Mouse (Mus musculus) neural tube, embryonic 14.5 days (tissue): Measurements from ENCODE around the gene Slc1a2. TPM values are rescaled to one million over a fixed set of nuclear protein-coding genes. Genes with fewer than 3 reads are reported as not detected.

Experiments used
- ATAC-seq: fragments of 200-750 bp; cut with Nextera tagmentation; 2 replicates; pipeline ENCODE4 v1.8.0; 2017; ENCODE audit warnings: low read depth, mild to moderate bottlenecking, moderate TSS enrichment, moderate library complexity
- H3K27ac ChIP-seq: fragments of 300-500 bp; sonication (generic); 2 replicates; pipeline ENCODE4 v1.5.1; 2014; ENCODE audit warnings: low read depth, mild to moderate bottlenecking, control low read depth, low read length, moderate library complexity, mixed read lengths
- H3K27me3 ChIP-seq: fragments of 300-500 bp; sonication (generic); 2 replicates; pipeline ENCODE4 v1.6.1; 2014; ENCODE audit warnings: low read length; ENCODE audit not compliant: control insufficient read depth, insufficient read depth
- H3K36me3 ChIP-seq: fragments of 300-500 bp; sonication (generic); 2 replicates; pipeline ENCODE4 v1.6.1; 2014; ENCODE audit warnings: low read length, mixed read lengths; ENCODE audit not compliant: control insufficient read depth, insufficient read depth
- H3K4me1 ChIP-seq: fragments of 300-500 bp; sonication (generic); 2 replicates; pipeline ENCODE4 v1.6.1; 2014; ENCODE audit warnings: low read length; ENCODE audit not compliant: control insufficient read depth, insufficient read depth
- H3K4me2 ChIP-seq: fragments of 300-500 bp; sonication (generic); 2 replicates; pipeline ENCODE4 v1.6.1; 2014; ENCODE audit warnings: mild to moderate bottlenecking, low read depth, low read length, control low read depth
- H3K4me3 ChIP-seq: fragments of 300-500 bp; sonication (generic); 2 replicates; pipeline ENCODE4 v1.5.1; 2014; ENCODE audit warnings: low read depth, low read length, control low read depth, mixed read lengths
- H3K9ac ChIP-seq: fragments of 300-500 bp; sonication (generic); replicated peaks from 2 replicates; pipeline ENCODE4 v1.6.1; 2014; ENCODE audit warnings: low read depth, mild to moderate bottlenecking, control low read depth, low read length, mixed read lengths
- H3K9me3 ChIP-seq: fragments of 300-500 bp; sonication (generic); 2 replicates; pipeline ENCODE4 v1.6.1; 2016; ENCODE audit warnings: low read length; ENCODE audit not compliant: control insufficient read depth
- WGBS: fragments of 180-500 bp; shearing (Covaris S2); extraction: QIAGEN DNeasy Blood & Tissue Kit; methylation state at CpG from one replicate; pipeline ENCODE4 v1.1.7; 2014; 5-methylcytosine and 5-hydroxymethylcytosine counted together
- polyA plus RNA-seq: library from polyadenylated mRNA; unstranded; fragments of >200 nt; fragmentation: Nextera tagmentation; extraction: Ambion mirVana; gene quantifications from 2 replicates; pipeline ENCODE4 v1.2.1, GENCODE M21; 2014

Slc1a2 gene
- polyA plus RNA-seq, 1 experiment from 2014 or later, result 40.8 TPM

- H3K4me3 ChIP-seq, result no peak overlapping the region
- H3K9ac ChIP-seq, result no peak overlapping the region
- H3K36me3 ChIP-seq, result no peaks in the 10 kb centered on the region
- 42% methylated on average over 7 of the region's 7 CpGs for WGBS
- ATAC-seq, result peak; percentile 71
- no peaks in the 10 kb centered on the region for H3K9me3 ChIP-seq
- H3K27ac ChIP-seq, result no peak overlapping the region
- H3K4me1 ChIP-seq, result no peaks in the 10 kb centered on the region
- H3K4me2 ChIP-seq, result no peak overlapping the region
- H3K27me3 ChIP-seq, result no peaks in the 10 kb centered on the region
Observed at GRCm38 (mm10) chr2:102838179-102838578, 179.7 kb downstream of the Slc1a2 start.

Other genes starting within 250 kb of the Slc1a2 start
- 33.8 and 38.5 TPM in 2 replicates for gene Fjx1, start 206.2 kb upstream of the Slc1a2 start, polyA plus RNA-seq
- gene Pamr1, start 108.6 kb upstream of the Slc1a2 start, polyA plus RNA-seq, result 9.3 and 14.2 TPM in 2 replicates
- gene Cd44, start 243.0 kb downstream of the Slc1a2 start, polyA plus RNA-seq, result 4.5 and 8.7 TPM in 2 replicates